Mouse (Mus musculus): ENCODE measurements around the gene Abhd11.
A peak's percentile ranks its signal among the peaks of the same experiment; 100 is the strongest.
"Not testable (repeated sequence)": the region's sequence is repeated elsewhere in the genome, so short reads cannot be mapped to it uniquely, and the experiment has no call there.

Gene Abhd11

DNA sequence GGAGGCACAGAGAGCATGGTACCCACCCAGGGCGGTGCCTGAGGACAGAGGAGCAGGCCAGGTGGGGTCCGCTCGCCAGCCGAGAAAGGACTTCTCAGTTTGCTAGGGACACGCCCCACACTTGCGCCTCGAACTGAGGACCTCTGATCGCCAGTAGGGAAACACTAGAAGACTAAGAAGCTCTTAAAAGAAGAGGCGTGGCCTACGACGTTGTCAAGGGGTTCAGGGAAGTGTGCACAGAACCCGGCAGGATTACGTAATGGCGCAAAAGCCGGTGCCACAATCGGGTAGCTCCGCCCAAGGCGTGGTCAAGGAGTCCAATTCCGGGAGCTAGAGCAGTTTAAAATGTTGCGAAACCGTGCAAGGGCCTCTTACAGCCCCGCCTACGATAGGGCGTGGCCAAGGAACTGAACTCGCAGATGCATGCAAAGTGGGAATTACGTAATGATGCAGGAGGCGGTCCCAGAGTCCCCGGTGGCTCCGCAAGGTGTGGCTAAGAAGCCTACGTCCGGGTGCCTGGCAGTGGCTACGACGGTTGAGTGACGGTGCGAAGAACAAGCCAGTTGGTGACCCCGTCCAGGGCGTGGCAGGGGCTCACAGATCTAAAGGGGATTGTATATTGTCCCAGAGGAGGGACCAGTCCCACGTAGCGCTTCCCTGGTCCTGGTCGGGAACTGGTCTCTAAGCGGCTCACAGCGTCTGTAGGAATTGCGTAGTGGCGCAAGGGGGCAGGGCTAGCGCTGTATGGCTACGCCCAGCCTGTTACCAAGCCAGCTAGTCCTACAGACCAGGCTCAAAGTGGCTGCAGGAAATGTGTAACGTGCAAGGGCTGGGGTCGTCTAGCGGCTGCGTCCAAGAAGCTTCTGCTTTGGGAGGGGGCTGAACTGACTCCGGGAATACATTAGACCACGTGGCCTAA, at the start of gene Abhd11:
Gene Abhd11 (plus strand): TSS at position 482 of the 919 bp plus-strand sequence.
- DNase-seq, result peak; percentile 97 to 99

DNA sequence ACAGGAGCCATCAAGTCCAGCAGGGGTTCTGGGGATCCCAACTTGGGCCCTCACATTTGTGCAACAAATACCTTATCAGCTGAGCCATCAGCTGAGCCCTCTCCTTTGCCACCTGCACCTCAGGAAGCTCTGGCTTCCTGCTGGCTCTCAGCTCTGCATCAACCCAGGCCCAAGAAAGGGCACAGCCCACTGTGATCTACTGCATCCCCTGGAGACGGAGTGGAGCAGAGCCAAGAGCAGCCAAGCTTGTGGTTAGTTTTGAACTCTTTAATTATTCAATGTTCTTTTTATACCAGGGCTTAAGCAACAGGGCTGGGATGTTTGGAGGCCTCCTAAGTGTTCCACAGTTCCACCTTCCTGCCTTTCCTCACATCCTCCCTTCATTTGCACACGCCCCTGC, 48.5 kb upstream of the Abhd11 start:
- peak in 1 of 2 experiments; percentile 40 for DNase-seq

DNA sequence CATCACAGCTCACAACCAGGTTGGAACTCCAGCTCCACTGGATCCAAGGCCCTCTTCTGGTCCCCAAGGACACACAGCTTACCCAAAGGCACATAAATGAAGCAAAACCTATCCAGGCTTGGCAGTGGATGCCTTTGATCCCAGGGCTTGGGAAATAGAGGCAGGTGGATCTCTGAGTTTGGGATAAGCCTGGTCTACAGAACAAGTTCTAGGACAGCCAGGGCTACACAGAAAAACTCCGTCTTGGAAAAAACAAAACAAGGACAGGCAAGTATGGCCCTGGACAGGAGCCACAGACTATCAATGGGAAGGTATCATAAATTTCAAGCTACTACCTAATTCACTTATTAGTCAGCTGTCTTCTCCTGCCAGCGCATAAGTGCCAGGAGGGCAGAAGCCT, 47.4 kb upstream of the Abhd11 start:
- no peak for DNase-seq

DNA sequence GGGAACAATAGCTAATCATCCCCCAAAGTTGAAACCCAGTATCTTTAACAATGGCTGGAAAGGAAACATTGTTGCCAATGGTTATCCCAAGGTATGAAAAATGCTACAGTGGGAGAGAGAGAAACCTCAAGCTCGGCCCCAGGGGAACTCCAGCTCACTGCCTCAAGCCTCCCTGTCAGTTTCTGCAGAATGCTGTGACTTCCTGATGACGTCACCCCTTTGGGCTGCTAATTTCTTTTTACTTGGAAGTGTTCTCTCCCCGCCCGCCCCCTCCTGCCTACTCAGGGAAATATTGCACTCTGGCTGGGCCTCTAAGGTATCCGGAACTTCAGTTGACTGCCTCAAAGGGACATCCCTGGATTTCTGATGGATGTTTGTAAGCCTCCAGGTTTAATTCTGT, 45.4 kb upstream of the Abhd11 start:
- DNase-seq, result no peak

DNA sequence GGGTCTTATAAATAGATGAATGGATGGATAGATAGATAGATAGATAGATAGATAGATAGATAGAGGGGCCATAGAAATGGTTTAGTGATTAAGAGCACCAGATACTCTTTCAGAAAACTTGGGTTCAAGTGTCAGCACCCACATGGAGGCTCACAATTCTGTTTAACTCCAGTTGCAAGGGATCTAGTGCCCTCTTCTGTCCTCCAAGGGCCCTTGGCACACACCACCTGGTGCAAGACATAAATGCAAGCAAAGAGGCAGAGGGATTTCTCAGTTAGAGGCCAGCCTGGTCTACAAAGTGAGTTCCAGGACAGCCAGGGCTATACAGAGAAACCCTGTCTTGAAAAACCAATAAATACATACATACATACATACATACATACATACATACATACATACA, 44.3 kb upstream of the Abhd11 start:
- DNase-seq, result not testable (repeated sequence)

DNA sequence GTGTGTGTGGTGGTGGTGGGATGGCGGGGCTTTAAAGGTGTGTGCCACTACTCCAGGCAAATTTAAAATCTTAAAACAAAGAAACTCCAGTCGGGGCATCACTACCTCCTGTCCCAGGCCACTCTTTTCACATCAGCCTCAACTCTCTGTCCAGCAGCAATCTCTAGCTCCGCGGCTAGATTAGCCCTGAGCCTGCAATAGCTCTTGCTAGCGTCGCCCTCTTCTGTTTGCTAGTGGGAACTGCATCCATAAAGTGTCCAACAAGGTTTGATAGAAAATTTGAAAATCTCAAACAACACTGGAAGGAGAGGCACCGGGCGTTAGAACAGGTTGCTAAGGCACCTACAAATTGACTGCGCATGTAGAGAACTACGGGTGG, 43.5 kb upstream of the Abhd11 start:
- DNase-seq, result peak in 1 of 2 experiments; percentile 66

DNA sequence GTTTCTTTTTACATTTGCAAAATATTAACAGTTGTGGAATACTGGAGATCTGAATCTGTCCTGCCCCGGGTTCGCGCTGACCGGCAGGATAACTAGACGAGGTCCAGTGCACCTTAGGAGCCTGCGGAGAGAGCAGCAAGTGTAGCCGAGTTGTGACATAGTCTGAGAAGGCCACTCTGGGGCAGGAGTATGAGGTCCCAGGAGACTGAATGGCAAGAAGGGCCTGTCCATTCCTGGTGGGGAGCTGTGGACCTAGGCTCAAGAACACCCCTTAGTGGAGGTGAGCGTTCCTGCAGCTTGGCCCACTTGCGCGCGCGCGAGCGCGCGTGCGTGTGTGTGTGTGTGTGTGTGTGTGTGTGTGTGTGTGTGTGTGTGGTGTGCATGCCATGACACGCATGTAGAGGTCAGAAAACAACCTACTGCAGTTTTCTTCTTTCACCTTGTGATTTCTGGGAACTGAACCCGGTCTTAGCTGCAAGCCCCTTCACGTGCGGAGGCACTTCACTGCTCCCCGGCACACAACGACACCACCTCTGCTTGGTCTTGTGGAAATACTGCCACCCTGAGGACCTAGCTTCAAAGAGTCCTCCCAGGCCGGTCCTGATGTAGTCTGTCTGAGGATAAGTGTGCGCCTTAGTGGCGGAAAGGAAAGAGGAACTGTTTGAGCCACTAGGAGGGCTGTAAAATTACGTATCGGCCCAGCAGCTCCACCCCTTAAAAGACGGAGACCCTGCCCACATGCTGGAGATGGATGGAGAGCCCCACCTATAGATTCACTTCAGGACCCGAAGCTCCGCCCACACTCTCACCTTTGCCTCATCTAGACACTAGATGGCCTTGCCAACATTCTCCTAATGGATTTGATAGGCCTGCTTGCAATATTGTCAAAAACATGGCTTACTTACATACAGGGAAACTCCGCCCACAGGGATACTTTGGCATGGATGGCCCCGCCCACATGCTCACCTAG, 42.8 kb upstream of the Abhd11 start:
- DNase-seq, result peak; percentile 42 to 55

DNA sequence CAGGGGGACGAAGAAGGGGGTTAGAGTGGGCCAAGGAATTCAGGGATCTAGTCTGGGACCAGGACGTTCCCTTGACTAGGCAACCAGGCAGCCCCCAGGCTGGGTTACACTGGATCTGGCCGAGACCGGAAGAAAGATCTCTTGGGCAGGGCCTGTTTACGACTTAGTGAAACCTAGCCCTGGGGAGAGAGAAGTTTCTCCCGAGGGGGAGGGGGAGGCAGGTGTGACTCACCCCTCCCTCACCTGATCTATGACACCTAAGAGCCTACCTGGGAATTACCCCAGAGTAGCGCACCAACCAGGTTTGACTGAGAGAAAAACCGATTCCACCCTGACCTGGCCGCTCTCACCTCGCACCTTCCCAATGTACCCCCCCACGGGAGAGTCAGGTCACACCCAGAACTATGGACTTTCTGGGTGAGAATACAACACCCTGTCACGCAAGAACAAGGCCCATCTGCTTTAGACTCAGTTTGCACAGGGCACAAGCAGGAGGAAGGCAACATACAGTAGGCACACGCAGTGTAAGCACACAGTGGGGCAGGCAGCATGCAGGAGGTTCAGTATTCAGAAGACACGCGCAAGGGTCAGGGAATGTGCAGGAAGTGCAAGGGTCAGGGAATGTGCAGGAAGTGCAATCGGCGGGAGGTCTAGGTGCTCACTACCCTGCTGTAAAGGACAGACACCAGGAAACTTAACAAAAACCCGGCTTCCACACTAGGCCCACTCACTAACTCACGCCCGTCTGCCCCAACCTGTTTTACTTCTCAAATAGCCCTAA, 41.6 kb upstream of the Abhd11 start:
- peak in 1 of 2 experiments; percentile 10 for DNase-seq

DNA sequence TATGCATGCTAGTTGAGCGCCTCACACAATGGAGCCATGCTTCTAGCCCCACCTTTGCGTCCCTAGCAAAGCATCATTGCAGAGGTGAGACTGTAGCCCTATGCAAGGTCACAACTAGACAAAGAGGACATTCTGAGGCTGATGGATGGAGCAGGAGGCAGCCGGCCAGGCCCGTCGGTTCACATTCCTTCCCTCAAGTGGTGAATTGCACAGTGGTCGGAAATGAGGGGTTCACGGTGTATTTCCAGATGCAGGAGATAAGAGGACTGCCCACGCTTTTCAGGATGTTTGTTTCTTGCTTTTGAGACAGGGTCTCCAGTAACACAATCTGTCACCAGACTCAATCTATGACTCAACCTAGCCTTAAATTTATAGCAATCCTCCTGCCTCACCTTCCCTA, 38.3 kb upstream of the Abhd11 start:
- DNase-seq, result no peak

DNA sequence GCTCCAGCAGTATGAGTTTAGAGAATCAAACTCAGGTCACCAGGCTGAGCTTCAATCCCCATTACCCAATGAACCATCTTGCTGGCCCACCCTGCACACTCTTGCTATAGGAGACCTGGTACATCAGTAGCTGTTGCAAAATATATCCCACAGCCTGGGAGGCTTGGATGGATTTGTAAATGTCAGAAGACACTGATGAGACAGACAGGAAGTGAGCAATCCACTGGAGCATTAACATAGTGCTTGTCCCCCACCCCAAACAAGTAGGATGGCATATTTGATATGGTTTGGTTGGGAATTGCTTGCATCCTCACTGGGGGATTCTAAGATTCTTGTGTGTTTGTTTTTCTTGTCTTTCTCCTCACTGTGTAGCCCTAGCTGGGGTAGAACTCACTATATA, 35.9 kb upstream of the Abhd11 start:
- DNase-seq, result no peak

DNA sequence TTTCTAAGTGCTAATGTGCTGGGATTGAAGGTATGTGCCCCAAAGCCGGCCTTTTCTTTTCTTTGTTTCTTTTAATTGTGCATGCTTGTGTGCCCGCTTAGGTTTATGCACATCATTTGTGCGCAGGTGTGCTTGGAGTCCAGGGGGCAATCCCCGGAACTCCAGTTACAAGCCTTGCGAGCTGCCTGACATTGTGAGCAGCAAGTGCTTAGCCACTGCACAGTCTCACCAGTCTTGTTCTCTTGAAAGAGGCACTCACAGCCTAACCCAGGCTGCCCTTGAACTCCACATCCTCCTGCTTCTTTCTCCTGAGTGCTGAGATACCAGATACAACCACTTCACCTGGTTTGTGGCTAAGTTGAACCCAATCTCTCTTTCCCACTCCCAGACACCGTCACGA, 35.4 kb upstream of the Abhd11 start:
- no peak for DNase-seq

DNA sequence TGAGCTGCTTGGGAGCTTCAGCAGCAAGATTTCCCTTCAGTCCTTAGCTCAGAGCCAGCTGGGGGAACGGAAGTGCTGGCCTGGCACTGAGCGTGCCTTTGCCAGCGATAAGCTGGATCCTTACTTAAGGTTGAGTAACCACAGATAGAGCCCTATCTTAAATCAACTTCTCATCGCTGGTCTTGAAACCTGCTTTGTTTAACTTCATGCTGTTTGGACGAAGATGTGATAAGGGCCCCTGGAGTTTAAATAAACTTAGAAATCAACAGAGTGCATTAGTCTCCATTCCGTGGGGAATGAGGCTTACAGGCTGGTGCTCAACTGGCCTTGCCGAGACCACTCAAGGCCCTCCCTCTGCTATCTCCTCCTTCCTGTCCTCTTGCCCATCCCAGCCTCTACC, 34.7 kb upstream of the Abhd11 start:
- no peak for DNase-seq

DNA sequence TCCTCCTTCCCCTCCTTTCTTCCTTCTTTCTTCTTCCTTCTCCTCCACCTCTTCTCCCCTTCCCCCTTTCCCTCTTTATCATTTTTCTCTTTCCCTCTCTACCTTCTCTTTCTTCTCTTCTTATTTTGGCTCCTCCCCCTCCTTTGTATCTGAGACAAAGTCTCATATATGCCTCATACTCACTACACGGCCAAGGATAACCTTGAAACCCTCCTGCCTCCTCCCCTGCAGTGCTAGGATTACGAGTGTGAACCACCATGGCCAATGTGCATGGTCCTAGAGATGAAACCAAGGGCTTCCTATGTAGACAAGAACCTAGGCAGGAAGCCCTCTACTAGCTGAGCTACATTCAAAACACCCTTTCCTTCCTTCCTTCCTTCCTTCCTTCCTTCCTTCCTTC, 34.0 kb upstream of the Abhd11 start:
- DNase-seq, result no peak

DNA sequence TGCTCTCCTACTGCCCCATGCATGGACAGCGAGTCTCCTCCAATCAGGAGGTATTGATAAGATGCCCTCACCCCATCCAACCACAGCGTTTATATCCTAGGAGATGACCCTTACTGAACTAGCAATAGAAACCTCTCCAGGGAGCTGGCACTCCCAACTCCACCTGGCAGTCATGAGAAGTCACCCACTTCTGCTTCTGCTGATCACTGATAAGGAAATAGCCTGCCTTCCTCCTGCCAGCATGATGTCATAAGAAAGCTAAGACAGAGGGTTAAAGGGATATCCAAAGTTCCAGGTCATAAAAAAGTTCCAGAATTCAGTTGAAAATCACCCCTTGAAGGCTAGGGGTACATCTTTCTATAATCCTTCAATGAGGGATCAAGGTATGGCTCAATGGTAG, 32.8 kb upstream of the Abhd11 start:
- no peak for DNase-seq

DNA sequence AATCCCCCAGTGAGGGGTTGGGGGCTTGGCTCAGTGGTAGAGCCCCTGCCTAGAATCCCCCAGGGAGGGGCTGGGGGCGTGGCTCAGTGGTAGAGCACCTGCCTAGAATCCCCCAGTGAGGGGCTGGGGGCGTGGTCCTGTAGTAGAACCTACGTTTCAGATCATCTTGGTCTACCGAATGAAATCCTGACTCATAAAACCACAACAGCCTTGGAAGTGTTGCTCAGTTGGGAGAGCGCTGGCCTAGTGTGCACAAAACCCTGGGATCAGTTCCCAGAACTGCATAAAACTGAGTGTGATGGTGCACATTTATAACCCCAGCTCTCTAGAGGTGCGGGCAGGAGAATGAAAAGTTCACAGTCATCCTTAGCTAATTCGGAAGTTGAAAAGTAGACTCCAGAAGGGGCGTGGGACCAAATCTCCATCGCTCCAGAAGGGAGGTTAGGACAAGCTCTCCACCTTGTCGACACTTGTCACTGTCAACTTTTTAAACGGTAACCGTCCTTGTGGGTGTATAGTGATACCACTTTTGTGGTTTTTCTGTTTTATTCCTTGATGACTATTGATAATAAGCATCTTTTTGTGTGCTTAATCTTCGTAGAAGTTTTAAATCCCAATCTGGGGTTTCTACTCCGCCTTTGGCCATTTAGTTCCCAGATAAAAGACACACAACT, 32.2 kb upstream of the Abhd11 start:
- no peak for DNase-seq

DNA sequence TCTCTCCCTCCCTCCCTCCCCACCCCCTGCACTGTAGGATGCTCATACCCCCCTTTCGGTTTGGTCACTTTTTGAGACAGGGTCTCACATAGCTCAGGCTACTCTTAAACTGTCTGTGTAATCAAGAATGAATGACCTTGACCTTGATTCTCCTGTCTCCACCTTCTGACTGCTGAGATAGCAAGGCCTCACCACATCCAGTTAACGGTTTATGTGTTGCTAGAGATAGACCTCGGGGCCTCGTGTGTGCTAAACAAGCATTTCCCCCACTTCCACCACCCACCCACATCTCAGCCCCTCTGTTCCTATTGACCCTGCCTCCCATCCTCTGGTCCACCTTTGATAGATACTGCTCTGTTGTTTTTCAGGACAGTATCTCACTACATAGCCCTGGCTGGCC, 31.1 kb upstream of the Abhd11 start:
- no peak for DNase-seq

DNA sequence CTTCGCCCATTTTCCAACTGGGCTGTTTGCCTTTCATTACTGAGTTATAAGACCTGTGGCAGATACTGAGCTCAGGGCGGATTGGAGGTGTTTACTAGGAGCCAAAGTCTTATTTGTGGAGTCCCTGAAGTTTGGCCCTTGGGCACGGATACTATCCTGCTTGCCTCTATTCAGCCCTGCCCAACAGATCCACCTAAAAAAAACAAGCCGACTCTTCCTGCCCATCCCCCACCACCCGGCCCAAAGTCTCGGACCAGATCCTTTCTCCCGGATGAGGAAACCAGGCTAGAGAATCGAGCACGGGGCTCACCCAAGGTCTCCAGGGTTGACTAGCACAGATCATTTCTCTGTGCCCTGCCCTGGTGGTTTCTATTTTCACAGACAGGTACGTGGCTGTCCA, 27.8 kb upstream of the Abhd11 start:
- DNase-seq, result no peak

DNA sequence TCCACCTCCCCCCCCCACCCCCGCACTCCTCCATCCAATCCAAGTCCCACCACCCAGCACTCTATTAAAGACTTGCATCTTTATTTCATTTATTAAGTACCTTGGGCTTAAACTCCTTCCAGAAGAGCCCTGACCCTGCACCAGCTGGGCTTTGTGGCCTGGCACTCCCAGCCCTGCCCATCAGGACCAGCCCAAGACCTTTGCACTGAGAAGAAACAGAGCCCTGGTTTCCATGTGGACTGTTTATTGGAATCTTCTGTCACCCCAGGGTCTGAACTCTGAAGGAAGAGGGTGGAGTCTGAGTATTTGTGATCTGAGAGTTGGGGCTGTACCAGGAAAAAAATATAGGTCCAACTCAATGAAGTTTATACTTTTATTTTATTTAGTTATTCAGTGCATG, 25.8 kb upstream of the Abhd11 start:
- DNase-seq, result no peak

DNA sequence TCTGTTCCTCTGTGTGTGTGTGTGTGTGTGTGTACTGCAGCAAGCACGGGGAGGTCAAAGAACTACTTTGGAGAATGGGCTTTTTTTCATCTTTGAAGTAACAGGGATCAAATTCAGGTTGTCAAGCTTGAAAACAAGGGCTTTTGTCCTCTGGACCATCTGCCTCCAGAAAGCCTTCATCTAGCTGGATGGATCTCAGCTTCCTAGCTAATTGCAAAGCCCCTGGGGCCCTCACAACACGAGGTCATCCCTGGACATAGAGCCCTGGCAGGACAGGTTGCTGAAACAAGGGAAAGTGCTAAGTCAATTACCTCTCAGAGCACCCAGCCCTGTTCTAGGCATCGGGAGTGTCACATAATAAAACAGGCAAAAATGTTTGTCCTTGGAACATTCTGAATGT, 25.2 kb upstream of the Abhd11 start:
- no peak for DNase-seq

DNA sequence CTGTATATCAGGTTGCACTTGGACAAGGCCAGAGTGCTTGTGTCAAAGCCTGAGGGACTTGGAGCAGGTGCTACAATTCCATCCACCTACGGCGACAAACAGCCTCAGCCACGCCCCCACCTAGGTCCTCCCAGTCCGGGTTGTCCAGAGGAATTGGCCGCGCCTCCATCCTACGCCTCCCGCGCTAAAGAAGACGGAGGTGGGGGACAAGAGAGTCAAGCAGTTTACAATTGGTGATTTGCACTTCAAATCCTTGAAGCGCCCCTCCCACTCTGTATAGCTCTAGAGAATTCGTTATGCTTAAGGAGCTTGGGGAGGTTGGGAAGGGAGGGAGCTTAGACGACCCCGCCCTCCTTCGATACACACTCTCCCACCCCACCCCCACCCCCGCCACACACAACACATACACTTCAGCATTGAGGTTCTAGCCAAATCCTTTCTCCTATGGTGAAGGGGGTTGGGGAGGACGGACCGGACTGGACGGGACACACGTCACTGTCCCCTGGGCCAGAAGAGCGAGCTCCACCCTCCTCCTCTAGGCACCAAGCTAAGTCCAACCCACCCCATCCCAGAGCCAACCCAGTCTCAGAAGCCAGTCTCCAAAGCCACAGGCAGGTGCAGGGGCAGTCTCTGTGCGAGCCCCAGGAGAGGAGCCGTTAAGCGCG, 23.2 kb upstream of the Abhd11 start, which contains the start of gene Cldn3:
Gene Cldn3 (plus strand): TSS at position 582 of the 665 bp plus-strand sequence.
- no peak for DNase-seq

All from thymus, adult 18-20 months (tissue).